Mouse (Mus musculus): ENCODE measurements around the gene Stx8.

Gene Stx8

GRCm38 (mm10) chr11:67965905-67966878, at the start of gene Stx8:
Gene Stx8 (plus strand): TSS chr11:67966193.
- peak; percentile 91 for DNase-seq (ENCODE audit: low spot score)

- no peak for DNase-seq (ENCODE audit: low spot score)
Observed at GRCm38 (mm10) chr11:67917126-67917525, 48.9 kb upstream of the Stx8 start.

- DNase-seq (ENCODE audit: low spot score) = no peak
Observed at GRCm38 (mm10) chr11:67919593-67919992, 46.4 kb upstream of the Stx8 start.

GRCm38 (mm10) chr11:67920226-67920960, 45.6 kb upstream of the Stx8 start:
- no peak for DNase-seq (ENCODE audit: low spot score)

GRCm38 (mm10) chr11:67921091-67921826, 44.7 kb upstream of the Stx8 start:
- no peak for DNase-seq (ENCODE audit: low spot score)

GRCm38 (mm10) chr11:67921827-67922754, 43.9 kb upstream of the Stx8 start, which contains the start of gene Usp43:
Gene Usp43 (minus strand): TSS chr11:67922153.
- peak; percentile 37 for DNase-seq (ENCODE audit: low spot score)

GRCm38 (mm10) chr11:67922755-67923125, 43.3 kb upstream of the Stx8 start:
- DNase-seq (ENCODE audit: low spot score) = no peak

- no peak for DNase-seq (ENCODE audit: low spot score)
Observed at GRCm38 (mm10) chr11:67923720-67924119, 42.3 kb upstream of the Stx8 start.

- no peak for DNase-seq (ENCODE audit: low spot score)
Observed at GRCm38 (mm10) chr11:67925000-67925399, 41.0 kb upstream of the Stx8 start.

- DNase-seq (ENCODE audit: low spot score) = no peak
Observed at GRCm38 (mm10) chr11:67926348-67927055, 39.5 kb upstream of the Stx8 start.

- DNase-seq (ENCODE audit: low spot score) = no peak
Observed at GRCm38 (mm10) chr11:67932156-67932555, 33.8 kb upstream of the Stx8 start.

- no peak for DNase-seq (ENCODE audit: low spot score)
Observed at GRCm38 (mm10) chr11:67948229-67948628, 17.8 kb upstream of the Stx8 start.

- DNase-seq (ENCODE audit: low spot score) = no peak
Observed at GRCm38 (mm10) chr11:67949475-67949874, 16.5 kb upstream of the Stx8 start.

- DNase-seq (ENCODE audit: low spot score) = no peak
Observed at GRCm38 (mm10) chr11:67953604-67954003, 12.4 kb upstream of the Stx8 start.

- DNase-seq (ENCODE audit: low spot score) = no peak
Observed at GRCm38 (mm10) chr11:67954413-67954812, 11.6 kb upstream of the Stx8 start.

GRCm38 (mm10) chr11:67964110-67964509, 1.9 kb upstream of the Stx8 start:
- DNase-seq (ENCODE audit: low spot score) = no peak

GRCm38 (mm10) chr11:67965242-67965883, 630 bp upstream of the Stx8 start, which contains the start of gene Cfap52:
Gene Cfap52 (minus strand): TSS chr11:67965651.
- peak; percentile 30 for DNase-seq (ENCODE audit: low spot score)

GRCm38 (mm10) chr11:67967831-67968230, 1.8 kb downstream of the Stx8 start:
- DNase-seq (ENCODE audit: low spot score) = no peak

GRCm38 (mm10) chr11:67972606-67973005, 6.6 kb downstream of the Stx8 start:
- no peak for DNase-seq (ENCODE audit: low spot score)

- no peak for DNase-seq (ENCODE audit: low spot score)
Observed at GRCm38 (mm10) chr11:67973225-67973624, 7.2 kb downstream of the Stx8 start.
